Mouse (Mus musculus) forebrain, embryonic 12.5 days (tissue): ENCODE results near the gene Nckipsd. TPM values are rescaled to one million over a fixed set of nuclear protein-coding genes. Genes with fewer than 3 reads are reported as not detected.
A peak's percentile ranks its signal among the peaks of the same experiment; 100 is the strongest.

Experiments
- ATAC-seq: fragments of 200-750 bp; cut with Nextera tagmentation; 2 replicates; pipeline ENCODE4 v1.8.0; 2017; ENCODE audit warnings: moderate TSS enrichment; ENCODE audit not compliant: low FRiP score
- H3K27ac ChIP-seq: fragments of 300-500 bp; sonication (generic); 2 replicates; pipeline ENCODE4 v1.5.1; 2016; ENCODE audit warnings: mild to moderate bottlenecking
- H3K27me3 ChIP-seq: fragments of 300-500 bp; sonication (generic); 2 replicates; pipeline ENCODE4 v1.6.1; 2016; ENCODE audit warnings: mild to moderate bottlenecking
- H3K36me3 ChIP-seq: fragments of 300-500 bp; sonication (generic); replicated peaks from 2 replicates; pipeline ENCODE4 v1.6.1; 2016; ENCODE audit warnings: mild to moderate bottlenecking
- H3K4me1 ChIP-seq: fragments of 300-500 bp; sonication (generic); 2 replicates; pipeline ENCODE4 v1.6.1; 2016
- H3K4me2 ChIP-seq: fragments of 300-500 bp; sonication (generic); 2 replicates; pipeline ENCODE4 v1.6.1; 2016; ENCODE audit warnings: mild to moderate bottlenecking, moderate library complexity
- H3K4me3 ChIP-seq: fragments of 300-500 bp; sonication (generic); replicated peaks from 2 replicates; pipeline ENCODE4 v1.5.1; 2016; ENCODE audit warnings: mild to moderate bottlenecking
- H3K9ac ChIP-seq: fragments of 300-500 bp; sonication (generic); 2 replicates; pipeline ENCODE4 v1.6.1; 2016; ENCODE audit warnings: mild to moderate bottlenecking
- H3K9me3 ChIP-seq: fragments of 300-500 bp; sonication (generic); 2 replicates; pipeline ENCODE4 v1.6.1; 2016
- WGBS: fragments of 180-500 bp; shearing (Covaris S2); methylation state at CpG from one replicate; pipeline ENCODE4 v1.1.7; 2016; 5-methylcytosine and 5-hydroxymethylcytosine counted together
- polyA plus RNA-seq: library from polyadenylated mRNA; unstranded; fragments of >200 nt; fragmentation: Nextera tagmentation; extraction: Ambion mirVana; gene quantifications from 2 replicates; pipeline ENCODE4 v1.2.1, GENCODE M21; 2016

The Nckipsd gene
- polyA plus RNA-seq, 1 experiment from 2014 or later = 14.3 TPM

DNA sequence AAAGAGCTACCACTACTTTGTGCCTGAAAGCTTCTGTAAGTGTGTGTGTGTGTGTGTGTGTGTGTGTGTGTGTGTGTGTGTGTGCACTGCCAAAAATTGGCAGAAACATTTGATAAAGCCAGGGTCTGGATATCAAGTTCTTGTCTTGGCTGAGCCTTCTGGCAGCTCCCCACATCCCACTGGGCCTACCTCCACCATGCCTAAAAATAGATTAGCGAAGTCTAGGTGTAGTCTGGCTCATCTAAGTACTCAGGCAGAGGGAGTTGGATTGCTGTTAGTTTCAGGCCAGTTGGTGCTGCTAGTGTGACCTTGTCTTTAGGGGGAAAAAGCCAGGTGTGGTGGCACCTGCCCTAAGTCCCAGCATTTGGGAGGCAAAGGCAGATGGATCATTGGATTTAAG is 1.3 kb upstream of the Nckipsd start:
- Histone ChIP-seq H3K36me3 (peaks cover 53% of the 10 kb centered on the region), H3K4me2 (no peak overlapping the region), H3K27ac (no peak overlapping the region), H3K27me3 (no peaks in the 10 kb centered on the region; the same call in 1 of the 2 replicates), H3K4me3 (no peak overlapping the region), H3K4me1 (peaks cover 15% of the 10 kb centered on the region), H3K9ac (no peak overlapping the region), H3K9me3 (no peaks in the 10 kb centered on the region)
- no peak for ATAC-seq
- 100% methylated on average over 1 of the region's 1 CpGs for WGBS

GRCm38 (mm10) chr9:108807674-108808073 is 494 bp upstream of the Nckipsd start:
- H3K36me3 ChIP-seq = peaks cover 55% of the 10 kb centered on the region
- peak overlapping the region; percentile 79; the same call in 1 of the 2 replicates for H3K4me3 ChIP-seq
- H3K9ac ChIP-seq = no peak overlapping the region
- H3K27ac ChIP-seq = 0 out of 2 replicates have a peak overlapping the region, but pooled peaks have one; percentile 38
- H3K4me2 ChIP-seq = 0 out of 2 replicates have a peak overlapping the region, but pooled peaks have one; percentile 87
- peak; percentile 55 for ATAC-seq
- H3K4me1 ChIP-seq = peaks cover 15% of the 10 kb centered on the region
- WGBS = 70% methylated on average over 5 of the region's 5 CpGs
- no peaks in the 10 kb centered on the region for H3K9me3 ChIP-seq
- H3K27me3 ChIP-seq = no peaks in the 10 kb centered on the region; the same call in 1 of the 2 replicates

- H3K4me2 ChIP-seq = peak overlapping the region; percentile 87
- peaks cover 57% of the 10 kb centered on the region for H3K36me3 ChIP-seq
- peak overlapping the region; percentile 92 for H3K9ac ChIP-seq
- ATAC-seq = no peak
- no peaks in the 10 kb centered on the region for H3K9me3 ChIP-seq
- H3K27me3 ChIP-seq = no peaks in the 10 kb centered on the region; the same call in 1 of the 2 replicates
- peaks cover 15% of the 10 kb centered on the region for H3K4me1 ChIP-seq
- 67% methylated on average over 5 of the region's 5 CpGs for WGBS
- peak overlapping the region; percentile 79 for H3K4me3 ChIP-seq
- no peak overlapping the region for H3K27ac ChIP-seq
Measured at GRCm38 (mm10) chr9:108809188-108809587, 1.0 kb downstream of the Nckipsd start.

GRCm38 (mm10) chr9:108809723-108810122 is 1.6 kb downstream of the Nckipsd start:
- WGBS = 77% methylated on average over 6 of the region's 6 CpGs
- Histone ChIP-seq H3K36me3 (peaks cover 57% of the 10 kb centered on the region), H3K4me1 (peaks cover 15% of the 10 kb centered on the region), H3K9me3 (no peaks in the 10 kb centered on the region), H3K4me2 (no peak overlapping the region), H3K9ac (peak overlapping the region; percentile 92; the same call in 1 of the 2 replicates), H3K27ac (no peak overlapping the region), H3K4me3 (no peak overlapping the region), H3K27me3 (no peaks in the 10 kb centered on the region; the same call in 1 of the 2 replicates)
- ATAC-seq = no peak

DNA sequence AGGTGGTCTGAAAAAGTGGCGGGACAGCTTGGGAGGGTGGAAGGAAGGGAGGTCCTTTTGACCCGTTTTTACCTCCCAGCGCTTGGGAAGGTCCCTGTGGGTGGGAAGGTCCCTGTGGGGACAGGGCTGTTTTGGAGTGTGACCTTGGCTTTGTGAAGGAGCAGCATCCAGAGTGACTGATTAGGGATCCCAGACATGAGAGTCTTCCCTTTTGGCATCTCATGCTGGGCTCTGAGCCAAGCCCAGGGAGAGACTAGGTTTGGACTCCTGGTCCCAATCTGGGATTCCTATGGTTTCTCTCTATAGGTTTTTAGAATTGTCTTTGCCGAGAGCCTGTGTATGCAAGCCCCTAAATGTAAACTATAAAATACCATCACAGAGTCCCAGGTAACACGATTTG is 2.3 kb downstream of the Nckipsd start:
- Histone ChIP-seq H3K9ac (no peak overlapping the region), H3K36me3 (peaks cover 57% of the 10 kb centered on the region), H3K4me1 (peaks cover 15% of the 10 kb centered on the region), H3K4me3 (no peak overlapping the region), H3K27ac (no peak overlapping the region), H3K4me2 (no peak overlapping the region), H3K9me3 (no peaks in the 10 kb centered on the region), H3K27me3 (no peaks in the 10 kb centered on the region; the same call in 1 of the 2 replicates)
- WGBS = 91% methylated on average over 5 of the region's 5 CpGs
- no peak for ATAC-seq

GRCm38 (mm10) chr9:108815557-108815956 is 7.4 kb downstream of the Nckipsd start:
- H3K4me2 ChIP-seq = no peak overlapping the region
- WGBS = 94% methylated on average over 7 of the region's 7 CpGs
- no peaks in the 10 kb centered on the region for H3K27me3 ChIP-seq
- ATAC-seq = no peak
- peaks cover 55% of the 10 kb centered on the region for H3K36me3 ChIP-seq
- no peak overlapping the region for H3K9ac ChIP-seq
- no peaks in the 10 kb centered on the region for H3K4me1 ChIP-seq
- H3K9me3 ChIP-seq = no peaks in the 10 kb centered on the region
- H3K27ac ChIP-seq = no peak overlapping the region
- no peak overlapping the region for H3K4me3 ChIP-seq

GRCm38 (mm10) chr9:108819495-108819894 is 11.3 kb downstream of the Nckipsd start:
- peaks cover 6% of the 10 kb centered on the region for H3K4me1 ChIP-seq
- no peak for ATAC-seq

DNA sequence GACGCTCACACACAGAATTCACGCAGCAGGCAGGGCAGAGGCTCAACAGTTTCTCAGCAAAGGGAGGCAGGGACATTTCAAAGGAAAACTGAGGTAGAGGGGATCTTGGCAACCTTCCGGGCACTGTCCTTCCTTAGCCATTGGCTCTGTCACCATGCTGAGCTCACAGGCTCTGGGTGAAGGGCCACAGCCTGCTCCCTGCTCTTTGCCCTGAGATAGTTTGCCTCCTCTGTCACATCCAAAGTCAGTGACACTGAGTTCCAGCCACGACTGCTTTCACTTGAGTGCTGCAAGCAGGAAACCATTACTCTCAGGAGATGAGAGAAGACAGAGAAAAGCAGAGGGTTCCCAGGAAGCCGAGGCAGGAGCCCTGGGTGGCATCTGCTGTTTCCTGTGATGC is 11.9 kb downstream of the Nckipsd start:
- 70% methylated on average over 5 of the region's 5 CpGs for WGBS
- no peak overlapping the region for H3K4me2 ChIP-seq
- ATAC-seq = no peak
- H3K9ac ChIP-seq = no peak overlapping the region
- peaks cover 21% of the 10 kb centered on the region for H3K36me3 ChIP-seq
- H3K27me3 ChIP-seq = peaks cover 25% of the 10 kb centered on the region
- peaks cover 9% of the 10 kb centered on the region for H3K4me1 ChIP-seq
- no peak overlapping the region for H3K4me3 ChIP-seq
- no peaks in the 10 kb centered on the region for H3K9me3 ChIP-seq
- no peak overlapping the region for H3K27ac ChIP-seq

More at GRCm38 (mm10) chr9:108819495-108819894, 11.3 kb downstream of the Nckipsd start:
- no peaks in the 10 kb centered on the region for H3K9me3 ChIP-seq
- 60% methylated on average over 3 of the region's 3 CpGs for WGBS
- H3K27ac ChIP-seq = no peak overlapping the region
- H3K27me3 ChIP-seq = peaks cover 19% of the 10 kb centered on the region
- peaks cover 27% of the 10 kb centered on the region for H3K36me3 ChIP-seq
- no peak overlapping the region for H3K4me3 ChIP-seq
- H3K9ac ChIP-seq = no peak overlapping the region
- H3K4me2 ChIP-seq = no peak overlapping the region

GRCm38 (mm10) chr9:108824144-108824685 is 16.0 kb downstream of the Nckipsd start:
- ATAC-seq = no peak
- H3K27ac ChIP-seq = peak overlapping the region; percentile 54; the same call in 1 of the 2 replicates
- peaks cover 13% of the 10 kb centered on the region for H3K36me3 ChIP-seq
- H3K4me3 ChIP-seq = peak overlapping the region; percentile 69
- peaks cover 63% of the 10 kb centered on the region for H3K27me3 ChIP-seq
- H3K9ac ChIP-seq = peak overlapping the region; percentile 27; the same call in 1 of the 2 replicates
- peaks cover 35% of the 10 kb centered on the region for H3K4me1 ChIP-seq
- 4% methylated on average over 25 of the region's 25 CpGs for WGBS
- no peaks in the 10 kb centered on the region for H3K9me3 ChIP-seq
- peak overlapping the region; percentile 82 for H3K4me2 ChIP-seq

DNA sequence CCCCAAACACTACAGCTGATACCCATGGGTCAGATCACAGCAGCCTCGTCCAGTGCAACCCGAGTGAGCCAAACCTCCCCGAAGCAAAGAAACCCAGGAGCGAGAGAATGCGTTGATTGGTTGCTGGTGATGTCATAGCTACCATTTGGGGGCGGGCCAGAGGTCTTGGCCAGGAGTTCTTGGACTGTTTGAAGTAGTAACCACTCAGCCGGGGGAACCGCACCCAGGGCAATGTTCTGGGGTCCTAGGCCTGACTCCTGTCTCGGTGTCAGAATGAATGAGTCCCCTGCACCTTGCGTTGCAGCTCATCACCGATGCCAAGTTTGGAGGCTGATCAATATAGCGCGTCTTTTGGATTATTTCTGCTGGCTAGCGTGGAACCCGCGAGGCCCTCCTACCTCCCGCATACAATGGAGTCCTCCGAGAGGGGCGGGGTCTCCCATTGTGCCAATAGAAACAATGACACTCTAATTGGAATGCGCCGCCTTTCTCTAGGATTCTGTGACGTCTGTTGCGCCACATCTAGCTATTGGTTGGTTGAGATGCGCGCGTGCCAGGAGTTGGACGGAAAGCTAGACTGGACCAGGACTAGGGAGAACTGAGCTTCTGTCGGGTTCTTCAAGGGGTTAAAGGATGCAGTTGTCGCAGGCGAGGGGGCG is 16.7 kb downstream of the Nckipsd start:
- ATAC-seq = peak; percentile 87
- Histone ChIP-seq H3K27me3 (peaks cover 69% of the 10 kb centered on the region), H3K9me3 (no peaks in the 10 kb centered on the region), H3K4me1 (peaks cover 35% of the 10 kb centered on the region), H3K9ac (peak overlapping the region; percentile 27; the same call in 1 of the 2 replicates), H3K36me3 (peaks cover 16% of the 10 kb centered on the region), H3K4me3 (peak overlapping the region; percentile 69), H3K4me2 (peak overlapping the region; percentile 82), H3K27ac (peak overlapping the region; percentile 54; the same call in 1 of the 2 replicates)
- WGBS = under 1% methylated on average over 31 of the region's 31 CpGs

- H3K4me3 ChIP-seq = peak within 1 kb of the TSS; percentile 69
- H3K27me3 ChIP-seq = peaks cover 79% of the 10 kb centered on the region
- no peaks in the 10 kb centered on the region for H3K9me3 ChIP-seq
- H3K4me1 ChIP-seq = peaks cover 44% of the 10 kb centered on the region
- H3K27ac ChIP-seq = peak within 1 kb of the TSS; percentile 69
- H3K9ac ChIP-seq = peak within 1 kb of the TSS; percentile 77
- H3K4me2 ChIP-seq = peak within 1 kb of the TSS; percentile 82
- ATAC-seq = peak; percentile 68
- WGBS = under 1% methylated on average over 67 of the region's 70 CpGs
- peaks cover 16% of the 10 kb centered on the region for H3K36me3 ChIP-seq
Measured at GRCm38 (mm10) chr9:108825820-108826699, 17.9 kb downstream of the Nckipsd start, which contains the start of gene Celsr3. Gene Celsr3, plus strand, starts transcription at chr9:108826320.
